Mouse (Mus musculus) liver, embryonic 14.5 days (tissue): ENCODE measurements around the gene Senp2. TPM values are rescaled to one million over a fixed set of nuclear protein-coding genes. Genes with fewer than 3 reads are reported as not detected.
A peak's percentile ranks its signal among the peaks of the same experiment; 100 is the strongest.

Experiments used
- ATAC-seq: fragments of 200-750 bp; cut with Nextera tagmentation; 2 replicates; pipeline ENCODE4 v1.8.0; 2017; ENCODE audit warnings: moderate number of reproducible peaks, mild to moderate bottlenecking, moderate library complexity; ENCODE audit not compliant: insufficient read depth
- DNase-seq, 3 experiments: peaks; one replicate each; pipeline ENCODE4 v3.0.0-alpha.2; 2012 to 2013; ENCODE audit warnings: low read depth in 3 of 3, low spot score in 3 of 3
- H3K27ac ChIP-seq: fragments of 300-500 bp; sonication (generic); 2 replicates; pipeline ENCODE4 v1.5.1; 2014; ENCODE audit warnings: moderate library complexity, mild to moderate bottlenecking, control low read depth, inconsistent platforms
- H3K27me3 ChIP-seq: fragments of 300-500 bp; sonication (generic); 2 replicates; pipeline ENCODE4 v1.6.1; 2014; ENCODE audit warnings: mild to moderate bottlenecking, low read length, moderate library complexity; ENCODE audit not compliant: control insufficient read depth, insufficient read depth
- H3K36me3 ChIP-seq: fragments of 300-500 bp; sonication (generic); replicated peaks from 2 replicates; pipeline ENCODE4 v1.6.1; 2014; ENCODE audit warnings: low read depth; ENCODE audit not compliant: control insufficient read depth, insufficient read depth
- H3K4me1 ChIP-seq, 2 experiments: fragments of 200-500 bp in 1 of 2; fragments of 300-500 bp in 1 of 2; sonication (generic) in 1 of 2; replicated peaks; 2 replicates each; pipeline ENCODE4 v1.6.1; 2012 to 2014; ENCODE audit warnings: antibody characterized with exemption in 1 of 2, inconsistent platforms in 1 of 2, low read length in 1 of 2; ENCODE audit not compliant: control insufficient read depth in 2 of 2, insufficient read depth in 2 of 2
- H3K4me2 ChIP-seq: fragments of 300-500 bp; sonication (generic); 2 replicates; pipeline ENCODE4 v1.6.1; 2014; ENCODE audit warnings: low read depth, mild to moderate bottlenecking, control low read depth, moderate library complexity
- H3K4me3 ChIP-seq, 2 experiments: fragments of 200-500 bp in 1 of 2; fragments of 300-500 bp in 1 of 2; sonication (generic) in 1 of 2; 2 replicates each; pipeline ENCODE4 v1.5.1; 2012 to 2014; ENCODE audit warnings: low read depth in 2 of 2, low read length in 2 of 2, mild to moderate bottlenecking in 2 of 2, control low read depth in 1 of 2, inconsistent platforms in 1 of 2, moderate library complexity in 1 of 2; ENCODE audit not compliant: insufficient read depth in 1 of 2
- H3K9ac ChIP-seq: fragments of 300-500 bp; sonication (generic); replicated peaks from 2 replicates; pipeline ENCODE4 v1.6.1; 2014; ENCODE audit warnings: mild to moderate bottlenecking, control low read depth, moderate library complexity
- H3K9me3 ChIP-seq: fragments of 300-500 bp; sonication (generic); 2 replicates; pipeline ENCODE4 v1.6.1; 2016; ENCODE audit warnings: low read length, mixed read lengths; ENCODE audit not compliant: control insufficient read depth
- CTCF ChIP-seq: IDR thresholded peaks from 2 replicates; pipeline ENCODE4 v1.5.1; 2016; ENCODE audit warnings: antibody characterized with exemption, low read depth, control low read depth
- EP300 ChIP-seq: IDR thresholded peaks from 2 replicates; pipeline ENCODE4 v1.6.1; 2016; ENCODE audit warnings: antibody characterized with exemption, low read depth
- WGBS: fragments of 180-500 bp; shearing (Covaris S2); extraction: QIAGEN DNeasy Blood & Tissue Kit; methylation state at CpG from one replicate; pipeline ENCODE4 v1.1.7; 2014; ENCODE audit not compliant: insufficient replicate concordance; 5-methylcytosine and 5-hydroxymethylcytosine counted together
- polyA plus RNA-seq, 2 experiments: library from polyadenylated mRNA; depleted of rRNA in 1 of 2; stranded (reverse) in 1 of 2; unstranded in 1 of 2; fragments of >200 nt; fragmentation: Nextera tagmentation in 1 of 2; extraction: Ambion mirVana in 1 of 2; gene quantifications; 2 replicates each; pipeline versions ENCODE4 v1.2.1 to v1.2.3; 2012 to 2014

Senp2 gene
- polyA plus RNA-seq, 2 experiments, result 20.0 to 37.2 TPM

DNA sequence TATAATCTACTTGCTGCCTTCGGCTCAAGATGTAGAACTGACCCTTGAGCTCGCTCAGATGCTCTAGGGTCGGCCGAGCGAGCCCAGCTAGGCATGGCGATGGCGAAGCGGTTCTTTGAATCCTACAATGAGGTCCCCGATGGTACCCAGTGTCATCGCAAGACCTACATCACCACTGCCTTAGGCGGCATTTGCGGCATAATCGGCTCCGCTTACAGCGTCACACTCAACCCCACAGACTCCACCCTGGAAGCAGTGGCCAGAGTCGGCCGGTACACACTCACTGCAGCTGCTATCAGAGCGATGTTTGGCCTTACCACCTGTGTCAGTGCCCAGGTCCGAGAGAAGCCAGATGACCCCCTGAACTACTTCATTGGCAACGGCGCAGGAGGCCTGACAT is 44.1 kb downstream of the Senp2 start:
- whole genome bisulfite sequencing, result 86% methylated on average over 21 of the region's 21 CpGs
- TF ChIP-seq CTCF (no peak), EP300 (no peak)
- Histone ChIP-seq H3K4me1 (no peaks in the 10 kb centered on the region), H3K4me3 (no peak overlapping the region), H3K4me2 (no peak overlapping the region), H3K27ac (no peak overlapping the region), H3K9ac (no peak overlapping the region), H3K27me3 (no peaks in the 10 kb centered on the region), H3K36me3 (no peaks in the 10 kb centered on the region), H3K9me3 (no peaks in the 10 kb centered on the region)
- DNase-seq (no peak), ATAC-seq (no peak)

DNA sequence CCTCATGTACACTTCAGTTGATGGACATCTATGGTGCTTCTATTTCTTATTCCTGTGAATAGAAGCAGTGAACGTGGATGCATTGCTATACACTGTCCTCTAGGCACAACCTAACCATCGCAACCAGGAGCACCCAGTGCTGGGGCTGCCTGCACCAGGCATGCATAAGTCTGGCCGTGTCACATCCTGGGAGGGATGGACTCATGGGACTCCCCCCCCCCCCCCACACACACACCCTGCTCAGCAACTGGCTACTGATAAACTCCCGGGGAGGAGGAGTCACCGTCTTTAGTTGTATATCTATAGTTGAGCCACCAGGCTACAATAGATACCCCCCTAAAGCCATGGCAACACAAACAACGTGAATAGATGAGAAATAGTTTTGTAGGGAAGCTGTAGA is 48.2 kb downstream of the Senp2 start:
- ATAC-seq, result peak; percentile 84
- WGBS, result 29% methylated on average over 6 of the region's 6 CpGs

DNA sequence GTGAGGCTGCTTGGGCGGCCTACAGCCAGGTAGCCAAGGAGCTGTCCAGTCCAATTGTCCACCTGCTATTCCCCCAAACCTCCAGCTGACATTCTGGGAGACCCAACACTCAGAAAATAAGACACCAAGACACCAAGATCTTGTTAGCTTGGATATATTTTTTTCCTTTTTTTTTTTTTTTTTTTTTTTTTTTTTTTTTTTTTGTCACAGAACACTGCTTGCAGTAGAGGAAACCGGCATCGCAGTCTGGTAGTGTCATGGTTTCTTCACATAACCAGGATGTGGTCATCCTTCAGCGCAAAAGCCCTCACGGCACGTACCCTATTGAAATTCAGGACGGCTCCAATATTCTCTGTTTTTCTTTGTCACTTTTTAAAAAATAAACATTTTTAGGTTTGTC is 49.6 kb downstream of the Senp2 start:
- TF ChIP-seq EP300, result no peak
- TF ChIP-seq CTCF, result no peak
- no peak overlapping the region for H3K27ac ChIP-seq

More for the DNA sequence above, 48.2 kb downstream of the Senp2 start:
- DNase-seq, result peak; percentile 26 to 34 (median 28)
- Histone ChIP-seq H3K9ac (no peak overlapping the region), H3K4me3 (no peak overlapping the region), H3K27ac (no peak overlapping the region), H3K4me2 (no peak overlapping the region), H3K9me3 (no peaks in the 10 kb centered on the region), H3K4me1 (no peaks in the 10 kb centered on the region), H3K27me3 (no peaks in the 10 kb centered on the region), H3K36me3 (no peaks in the 10 kb centered on the region)
- no peak for TF ChIP-seq EP300
- TF ChIP-seq CTCF, result no peak

DNA sequence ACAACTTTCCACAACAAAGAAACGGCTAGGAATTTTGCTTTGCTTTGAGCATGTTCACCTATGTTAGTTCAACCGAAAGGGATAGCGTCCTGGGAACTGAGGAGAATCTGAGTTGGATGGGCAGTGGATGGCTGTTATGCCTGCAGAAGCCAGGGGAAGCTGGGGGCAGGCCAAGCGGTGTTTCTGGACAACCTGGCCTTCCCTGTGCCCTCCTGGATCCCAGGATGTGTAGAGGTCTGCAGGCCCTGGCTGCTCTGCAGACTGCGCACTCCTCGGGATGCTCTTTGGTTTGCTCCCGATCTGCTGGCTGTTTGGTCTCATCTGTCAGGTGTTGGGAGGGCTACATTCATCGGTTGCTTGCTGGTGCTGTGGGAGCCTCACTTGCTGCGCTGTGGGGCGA is 51.1 kb downstream of the Senp2 start:
- Histone ChIP-seq H3K9ac (no peak overlapping the region), H3K36me3 (no peaks in the 10 kb centered on the region), H3K27ac (no peak overlapping the region), H3K4me1 (no peaks in the 10 kb centered on the region), H3K4me2 (no peak overlapping the region), H3K27me3 (no peaks in the 10 kb centered on the region), H3K9me3 (no peaks in the 10 kb centered on the region), H3K4me3 (no peak overlapping the region)
- no peak for ATAC-seq
- no peak for TF ChIP-seq EP300
- TF ChIP-seq CTCF, result no peak
- no peak for DNase-seq
- WGBS, result 78% methylated on average over 10 of the region's 10 CpGs

More for the DNA sequence above, 49.6 kb downstream of the Senp2 start:
- H3K4me3 ChIP-seq, result no peak overlapping the region
- no peak overlapping the region for H3K9ac ChIP-seq
- no peaks in the 10 kb centered on the region for H3K4me1 ChIP-seq
- H3K36me3 ChIP-seq, result no peaks in the 10 kb centered on the region
- no peaks in the 10 kb centered on the region for H3K27me3 ChIP-seq
- ATAC-seq (no peak), DNase-seq (no peak)
- no peak overlapping the region for H3K4me2 ChIP-seq
- H3K9me3 ChIP-seq, result no peaks in the 10 kb centered on the region
- WGBS, result 81% methylated on average over 7 of the region's 7 CpGs

DNA sequence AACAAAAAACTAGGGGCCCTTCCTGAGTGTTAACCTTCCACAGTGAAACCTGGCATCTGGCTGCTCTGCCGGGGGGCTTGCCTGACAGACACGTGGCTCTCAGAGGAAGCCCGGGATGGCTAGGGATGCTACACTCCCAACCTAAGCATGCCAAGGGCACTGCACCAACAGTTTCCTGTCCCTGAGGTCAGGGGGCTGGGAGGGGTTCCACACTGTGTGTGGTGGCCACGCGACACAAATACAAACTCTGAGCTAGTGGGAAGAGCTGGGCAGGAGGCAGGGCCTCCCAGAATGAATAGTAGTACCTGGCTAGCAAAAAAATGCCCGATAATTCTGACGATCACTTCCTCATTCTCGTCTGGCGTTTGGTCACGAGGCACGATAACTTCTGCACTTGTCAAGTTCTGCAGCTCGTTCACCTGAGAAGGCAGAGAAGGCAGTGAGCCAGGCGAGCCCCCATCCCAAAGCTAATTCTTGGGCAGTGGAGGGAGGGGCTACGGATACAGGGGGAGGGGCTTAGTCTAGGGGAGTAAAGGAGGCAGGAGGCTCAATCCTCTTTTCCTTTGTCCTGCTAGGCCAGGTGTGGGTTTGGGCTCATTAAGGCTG is 52.4 kb downstream of the Senp2 start:
- no peak overlapping the region for H3K9ac ChIP-seq
- H3K27me3 ChIP-seq, result no peaks in the 10 kb centered on the region
- TF ChIP-seq EP300 (no peak), CTCF (no peak)
- no peak overlapping the region for H3K4me3 ChIP-seq
- H3K27ac ChIP-seq, result no peak overlapping the region
- H3K4me1 ChIP-seq, result no peaks in the 10 kb centered on the region
- no peaks in the 10 kb centered on the region for H3K36me3 ChIP-seq
- ATAC-seq (no peak), DNase-seq (no peak)
- H3K4me2 ChIP-seq, result no peak overlapping the region
- 22% methylated on average over 14 of the region's 14 CpGs for WGBS
- no peaks in the 10 kb centered on the region for H3K9me3 ChIP-seq
